Mouse (Mus musculus) bone marrow, adult 2 months (tissue): ENCODE data around the gene Suclg2.

Source experiments
- CTCF ChIP-seq: fragments of 200-500 bp; IDR thresholded peaks from 2 replicates; pipeline ENCODE4 v1.5.1; 2011; ENCODE audit warnings: low read length, control low read depth; ENCODE audit not compliant: control insufficient read depth, insufficient read depth
- POLR2A ChIP-seq: fragments of 200-500 bp; IDR thresholded peaks from 2 replicates; pipeline ENCODE4 v1.6.1; 2011; ENCODE audit warnings: low read depth, mild to moderate bottlenecking, control low read depth, low read length, borderline replicate concordance; ENCODE audit not compliant: control insufficient read depth

- TF ChIP-seq CTCF = no peak
- no peak for TF ChIP-seq POLR2A
Measured at GRCm38 (mm10) chr6:95713245-95713644, 5.4 kb downstream of the Suclg2 start.
